Mouse (Mus musculus) intestine, embryonic 16.5 days (tissue): ENCODE data around the gene Itga4. TPM values are rescaled to one million over a fixed set of nuclear protein-coding genes. Genes with fewer than 3 reads are reported as not detected.

Experiments used
- ATAC-seq: fragments of 200-750 bp; cut with Nextera tagmentation; 2 replicates; pipeline ENCODE4 v1.8.0; 2017; ENCODE audit warnings: moderate TSS enrichment, moderate library complexity
- H3K27ac ChIP-seq: fragments of 300-500 bp; sonication (generic); 2 replicates; pipeline ENCODE4 v1.5.1; 2014; ENCODE audit warnings: mild to moderate bottlenecking, low read length
- H3K27me3 ChIP-seq: fragments of 300-500 bp; sonication (generic); replicated peaks from 2 replicates; pipeline ENCODE4 v1.6.1; 2014; ENCODE audit warnings: low read length, control low read depth, mixed read lengths; ENCODE audit not compliant: control insufficient read depth, insufficient read depth
- H3K36me3 ChIP-seq: fragments of 300-500 bp; sonication (generic); 2 replicates; pipeline ENCODE4 v1.6.1; 2014; ENCODE audit warnings: low read length, control low read depth; ENCODE audit not compliant: control insufficient read depth, insufficient read depth
- H3K4me1 ChIP-seq: fragments of 300-500 bp; sonication (generic); 2 replicates; pipeline ENCODE4 v1.6.1; 2014; ENCODE audit warnings: low read length, control low read depth, mixed read lengths; ENCODE audit not compliant: control insufficient read depth, insufficient read depth
- H3K4me2 ChIP-seq: fragments of 300-500 bp; sonication (generic); 2 replicates; pipeline ENCODE4 v1.6.1; 2014; ENCODE audit warnings: low read depth, low read length, control low read depth
- H3K4me3 ChIP-seq: fragments of 300-500 bp; sonication (generic); 2 replicates; pipeline ENCODE4 v1.5.1; 2014; ENCODE audit warnings: mild to moderate bottlenecking, low read length
- H3K9ac ChIP-seq: fragments of 300-500 bp; sonication (generic); 2 replicates; pipeline ENCODE4 v1.6.1; 2014; ENCODE audit warnings: low read depth, low read length
- H3K9me3 ChIP-seq: fragments of 300-500 bp; sonication (generic); 2 replicates; pipeline ENCODE4 v1.6.1; 2016; ENCODE audit warnings: low read length, control low read depth; ENCODE audit not compliant: control insufficient read depth
- WGBS: fragments of 180-500 bp; shearing (Covaris S2); extraction: QIAGEN DNeasy Blood & Tissue Kit; methylation state at CpG from one replicate; pipeline ENCODE4 v1.1.7; 2014; 5-methylcytosine and 5-hydroxymethylcytosine counted together
- polyA plus RNA-seq: library from polyadenylated mRNA; unstranded; fragments of >200 nt; fragmentation: Nextera tagmentation; extraction: Ambion mirVana; gene quantifications from 2 replicates; pipeline ENCODE4 v1.2.1, GENCODE M21; 2015

Gene Itga4
- polyA plus RNA-seq, 1 experiment from 2014 or later: 3.2 TPM

DNA sequence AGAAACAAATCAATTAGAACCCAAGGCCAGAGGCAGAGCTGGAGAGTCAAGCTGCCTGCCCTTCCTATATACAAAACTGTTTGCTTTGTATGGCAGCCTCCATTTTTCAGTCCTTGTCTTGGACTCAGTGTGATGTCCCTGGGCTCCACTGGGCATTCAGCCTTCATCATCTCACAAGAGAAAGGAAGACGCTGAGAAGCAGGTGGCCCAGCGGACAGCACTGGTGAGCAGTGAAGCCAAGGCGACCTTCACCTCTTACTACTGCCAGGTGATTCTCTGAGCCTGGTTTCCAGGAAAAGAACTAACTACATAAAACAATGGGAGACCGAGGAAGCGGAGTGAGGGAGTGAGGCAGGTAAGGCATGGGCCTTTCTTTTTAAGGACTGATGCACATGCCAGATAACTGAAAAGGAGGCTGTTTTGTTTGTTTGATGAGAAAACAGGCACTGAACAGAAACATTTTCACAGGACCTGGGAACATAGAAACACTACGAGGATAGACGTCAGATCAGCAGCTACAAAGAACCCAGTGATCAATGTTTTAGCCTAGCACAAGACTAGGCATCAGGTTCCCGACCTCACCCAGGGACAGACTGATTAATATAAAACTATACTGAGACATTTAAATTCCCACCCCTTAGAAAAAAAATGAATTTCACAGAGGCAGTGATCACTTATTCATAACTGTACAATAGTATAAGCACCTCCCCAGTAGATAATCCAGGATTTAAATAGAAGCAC, 123.3 kb downstream of the Itga4 start:
- 70% methylated on average over 8 of the region's 8 CpGs for WGBS
- Histone ChIP-seq H3K27me3 (no peaks in the 10 kb centered on the region), H3K9me3 (no peaks in the 10 kb centered on the region), H3K4me1 (no peaks in the 10 kb centered on the region), H3K4me2 (no peak overlapping the region), H3K36me3 (no peaks in the 10 kb centered on the region), H3K4me3 (no peak overlapping the region), H3K9ac (no peak overlapping the region), H3K27ac (no peak overlapping the region)
- ATAC-seq: no peak

DNA sequence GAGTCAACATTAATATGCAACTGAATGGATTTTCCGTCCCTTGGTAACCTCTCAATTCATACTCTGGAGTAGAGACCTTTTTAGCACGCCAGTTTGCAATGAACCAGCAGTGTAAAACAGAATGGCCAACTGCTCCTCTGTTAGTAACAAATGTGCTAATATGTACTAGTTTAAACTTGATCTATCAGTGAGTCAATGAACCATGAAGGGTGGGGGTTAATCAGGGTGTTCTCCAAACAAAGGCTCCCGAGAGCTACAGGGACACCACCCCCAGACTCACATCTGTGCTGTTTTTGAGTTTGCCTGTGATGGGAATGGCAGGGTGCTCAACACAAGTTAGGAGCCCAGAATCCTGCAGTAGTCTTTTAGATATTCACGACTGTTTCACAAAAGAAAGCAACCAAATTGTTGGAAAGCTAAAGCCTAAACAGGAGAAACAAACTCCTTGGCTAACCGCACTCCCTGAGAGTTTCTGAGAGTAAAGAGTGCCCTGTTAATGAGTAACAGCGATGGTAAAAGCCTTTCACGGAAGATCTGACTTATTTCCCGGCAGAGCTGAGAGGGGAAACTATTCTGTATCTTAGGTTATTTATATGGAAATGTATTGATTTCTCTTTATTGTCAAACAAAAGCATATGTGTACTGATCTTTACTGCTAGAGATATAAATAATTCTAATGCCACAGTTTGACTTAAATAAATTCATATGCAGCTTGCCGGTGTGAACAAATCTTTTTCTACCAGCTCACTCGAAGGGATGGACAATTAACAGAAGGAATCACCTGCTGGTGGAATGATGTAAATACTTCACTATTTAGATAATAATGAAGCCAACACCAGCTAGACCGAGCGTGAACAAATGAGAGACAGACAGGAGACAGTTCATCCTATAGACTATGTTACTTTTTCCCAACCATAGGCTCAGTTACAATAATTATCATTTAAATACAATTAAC, 124.1 kb downstream of the Itga4 start:
- H3K4me1 ChIP-seq: no peaks in the 10 kb centered on the region
- H3K36me3 ChIP-seq: no peaks in the 10 kb centered on the region
- H3K4me3 ChIP-seq: 0 out of 2 replicates have a peak overlapping the region, but pooled peaks have one; percentile 7
- no peak overlapping the region for H3K27ac ChIP-seq
- WGBS: 35% methylated on average over 12 of the region's 12 CpGs
- no peak overlapping the region for H3K9ac ChIP-seq
- ATAC-seq: peak; percentile 85
- H3K27me3 ChIP-seq: no peaks in the 10 kb centered on the region
- no peaks in the 10 kb centered on the region for H3K9me3 ChIP-seq
- peak overlapping the region; percentile 16 for H3K4me2 ChIP-seq

Other genes with a start within 250 kb of the Itga4 start
- 2.9 and 3.2 TPM in 2 replicates for gene Neurod1, start 201.3 kb downstream of the Itga4 start, polyA plus RNA-seq
- 0.94 and 1.1 TPM in 2 replicates for gene Cerkl, start 201.4 kb downstream of the Itga4 start, polyA plus RNA-seq